8 mouse cellular contexts compared by ENCODE assay signal in genomic region chr2:90579728-90580235, GRCm38 (mm10). TPM values are rescaled to one million over a fixed set of nuclear protein-coding genes. Genes with fewer than 3 reads are reported as not detected.
DNase-seq lines count a peak whose midpoint lies in the region; ATAC-seq and TF ChIP-seq lines count a peak whose summit lies in the region.

No protein-coding gene starts in this region.

- H3K4me1 ChIP-seq in thymus, adult 2 months (replicated peaks; ENCODE audit: control insufficient read depth, insufficient read depth, low read length): peaks cover 30% of the 10 kb centered on the region
- H3K4me1 ChIP-seq in liver, embryonic 12.5 days: peaks cover 61% of the 10 kb centered on the region

- H3K36me3 ChIP-seq in thymus, adult 2 months (ENCODE audit: control insufficient read depth, insufficient read depth, low read length): no peaks in the 10 kb centered on the region
- H3K36me3 ChIP-seq in liver, embryonic 12.5 days: no peaks in the 10 kb centered on the region
- H3K36me3 ChIP-seq in myocyte (ENCODE audit: control insufficient read depth, insufficient read depth): no peaks in the 10 kb centered on the region

- peak; percentile 42 for DNase-seq in thymus, adult 2 months
- DNase-seq in thymus, postnatal 10 days (ENCODE audit: low spot score in 2 of 2): no peak
- DNase-seq in cerebellum, postnatal 10 days: peak; percentile 83 to 85
- DNase-seq in gastrocnemius, adult 8-10 months (ENCODE audit: low spot score in 2 of 2): peak; percentile 22 to 32
- DNase-seq in thymus, postnatal 0 days (ENCODE audit: low spot score): peak; percentile 21

- 0% methylated on average over 44 of the region's 44 CpGs for whole genome bisulfite sequencing in thymus, adult 2 months
- WGBS in liver, embryonic 12.5 days (ENCODE audit: insufficient replicate concordance): under 1% methylated on average over 43 of the region's 44 CpGs

- TF ChIP-seq CTCF in thymus, adult 2 months (IDR thresholded peaks at IDR 0.05; ENCODE audit: borderline replicate concordance, control insufficient read depth, extremely low read depth, insufficient read depth, low read length, poor library complexity): no peak

- H3K4me3 ChIP-seq in thymus, adult 2 months (ENCODE audit: control insufficient read depth, insufficient read depth, low read length): peak overlapping the region; percentile 48
- H3K4me3 ChIP-seq in liver, embryonic 12.5 days: peak overlapping the region; percentile 81
- H3K4me3 ChIP-seq in myocyte: peak overlapping the region; percentile 46

- H3K27ac ChIP-seq in thymus, adult 2 months (ENCODE audit: control insufficient read depth, insufficient read depth, low read length): no peak overlapping the region
- peak overlapping the region; percentile 83 for H3K27ac ChIP-seq in liver, embryonic 12.5 days

- H3K79me2 ChIP-seq in myocyte (ENCODE audit: control insufficient read depth, insufficient read depth): peaks cover 6% of the 10 kb centered on the region

- H3K9ac ChIP-seq in liver, embryonic 12.5 days: peak overlapping the region; percentile 93

- TF ChIP-seq POLR2A in thymus, adult 2 months (IDR thresholded peaks at IDR 0.05; ENCODE audit: control insufficient read depth, extremely low read depth, insufficient read depth, low read length, poor library complexity): no peak
- no peak for TF ChIP-seq POLR2A in myocyte (IDR thresholded peaks at IDR 0.05; ENCODE audit: insufficient read length, low read depth)

- H3ac ChIP-seq in myocyte (ENCODE audit: control insufficient read depth, insufficient read length): peak overlapping the region; percentile 91

- H3K4me2 ChIP-seq in liver, embryonic 12.5 days: peak overlapping the region; percentile 100
- H3K4me2 ChIP-seq in myocyte (ENCODE audit: low read depth): peak overlapping the region; percentile 84

- no peaks in the 10 kb centered on the region for H3K9me3 ChIP-seq in liver, embryonic 12.5 days (replicated peaks)

- no peaks in the 10 kb centered on the region for H3K27me3 ChIP-seq in thymus, adult 2 months (ENCODE audit: control insufficient read depth, insufficient read depth, low read length)
- H3K27me3 ChIP-seq in liver, embryonic 12.5 days (replicated peaks): peaks cover 6% of the 10 kb centered on the region; the same call in 1 of the 2 replicates
- no peaks in the 10 kb centered on the region for H3K27me3 ChIP-seq in myocyte (ENCODE audit: control insufficient read depth, insufficient read depth, insufficient read length)

- ATAC-seq in inflammation-experienced regulatory T-cells, adult 6 months: peak; percentile 12
- peak; percentile 60 for ATAC-seq in liver, embryonic 12.5 days

TF ChIP-seq in myocyte, 11 proteins besides CTCF, POLR2A, EP300 and RAD21:
- TF ChIP-seq MYOD1 (IDR thresholded peaks at IDR 0.05; ENCODE audit: control insufficient read depth in 1 of 3, insufficient read length in 2 of 3, low read depth in 2 of 3) (peak in 1 of 3 experiments; percentile 16), MYOG (IDR thresholded peaks at IDR 0.05; ENCODE audit: control insufficient read depth in 1 of 3, insufficient read depth in 1 of 3, insufficient read length in 2 of 3, low read depth in 2 of 3) (peak in 1 of 3 experiments; percentile 19), REST (IDR thresholded peaks at IDR 0.05; ENCODE audit: insufficient read depth, insufficient read length) (no peak)

RNA-seq across cellular contexts. Expression of gene Ptprj, which starts 0.7 kb away (rescaled TPM):
- polyA plus RNA-seq in thymus, adult 2 months (2012; rRNA removed): 5.0 and 6.5 TPM in 2 replicates
- total RNA-seq in gastrocnemius, adult 8-10 months (2022): 1 to 10 TPM; 1.3 to 3.1 (median 2.1) TPM
- 1 to 10 TPM; 4.2 to 5.4 (median 4.8) TPM for polyA plus RNA-seq in inflammation-experienced regulatory T-cells, adult 6 months (2017; shearing (Covaris generic))
- 3.0 and 3.7 TPM in 2 replicates for polyA plus RNA-seq in liver, embryonic 12.5 days (2016; fragmentation: Nextera tagmentation; extraction: Ambion mirVana)
- 1.6 TPM for polyA plus RNA-seq in myocyte (2012; fragmentation: generic; extraction: Trizol)
- 1.6 and 1.7 TPM in 2 replicates for polyA plus RNA-seq in thymus, postnatal 0 days (2015; fragmentation: Nextera tagmentation; extraction: Ambion mirVana)

Comparison
In these comparisons a context has a peak if more than half of its experiments do, and no peak if none do; other contexts are left out.
1. DNase-seq: peak in thymus, adult 2 months (single experiment), cerebellum, postnatal 10 days (2 of 2), gastrocnemius, adult 8-10 months (2 of 2) and thymus, postnatal 0 days (single experiment); none in thymus, postnatal 10 days (0 of 2).
2. Peak in every context shown above with its lines, with median percentiles within 50 percentile points of each other: H3K4me3 ChIP-seq.